ENCODE assay signal across 22 mouse cellular contexts in the genomic region with DNA sequence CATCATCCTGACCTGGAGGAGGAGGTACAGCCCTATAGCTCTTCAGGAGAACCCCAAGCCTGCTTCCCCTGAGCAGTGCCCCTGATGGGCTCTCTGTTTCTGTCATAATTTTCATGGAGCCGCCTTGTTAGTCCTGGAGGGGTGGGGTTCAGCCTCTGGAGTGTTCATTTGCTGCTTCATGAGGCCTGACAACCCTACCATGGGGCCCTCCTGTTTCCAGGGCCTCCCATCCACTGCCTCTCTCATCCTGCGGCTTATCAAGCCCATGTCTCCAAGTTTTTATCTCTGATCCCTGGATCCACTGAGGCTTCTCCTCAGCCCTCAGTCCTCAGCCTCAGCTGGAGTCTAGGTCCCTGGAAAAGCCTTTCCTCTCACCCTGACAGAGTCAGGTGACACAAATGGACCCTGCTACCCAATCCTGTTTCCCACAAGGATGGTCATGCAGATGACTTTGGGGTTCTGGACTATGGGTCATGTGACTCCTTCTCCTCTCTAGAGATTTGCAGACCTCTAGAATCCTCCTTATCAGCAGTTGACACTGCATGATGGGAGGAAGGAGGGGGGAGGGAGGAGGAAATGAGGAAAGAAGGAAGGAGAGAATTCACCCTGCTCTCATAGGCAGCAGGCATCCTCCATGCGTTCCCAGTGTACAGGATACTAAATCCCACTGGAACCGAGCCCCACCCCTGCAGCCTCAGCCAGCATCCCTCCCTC. TPM values are rescaled to one million over a fixed set of nuclear protein-coding genes. Genes with fewer than 3 reads are reported as not detected.
DNase-seq lines count a peak whose midpoint lies in the region; ATAC-seq and TF ChIP-seq lines count a peak whose summit lies in the region.
"Had no signal": no experiment of that assay in that cellular context is flagged by ENCODE, and none has a peak within 500 bp of the region (broad histone marks: within the 10 kb centered on the region; RNA-seq: fewer than 3 reads in every experiment).

No protein-coding gene starts in this region.

- H3K4me2 ChIP-seq in liver, embryonic 14.5 days (ENCODE audit: low read depth), result peak overlapping the region; percentile 36
- H3K4me2 ChIP-seq in hindbrain, embryonic 16.5 days (ENCODE audit: low read length), result no peak overlapping the region
- H3K4me2 ChIP-seq: hindbrain, embryonic 14.5 days; neural tube, embryonic 12.5 days had no signal

- peaks cover 84% of the 10 kb centered on the region for H3K4me1 ChIP-seq in megakaryocyte, embryonic 14.5 days
- H3K4me1 ChIP-seq in liver, embryonic 14.5 days (replicated peaks; ENCODE audit: control insufficient read depth in 2 of 2, insufficient read depth in 2 of 2, low read length in 1 of 2), result peaks cover 19 to 20% of the 10 kb centered on the region in 2 experiments
- no peaks in the 10 kb centered on the region for H3K4me1 ChIP-seq in hindbrain, embryonic 16.5 days (ENCODE audit: control insufficient read depth, insufficient read depth, low read depth, low read length)
- H3K4me1 ChIP-seq: neural tube, embryonic 12.5 days had no signal

- TF ChIP-seq CTCF in liver, embryonic 14.5 days (IDR thresholded peaks at IDR 0.05; ENCODE audit: low read depth), result no peak

- peaks cover 16% of the 10 kb centered on the region for H3K36me3 ChIP-seq in megakaryocyte, embryonic 14.5 days (replicated peaks; ENCODE audit: low read length)
- no peaks in the 10 kb centered on the region for H3K36me3 ChIP-seq in liver, embryonic 14.5 days (replicated peaks; ENCODE audit: control insufficient read depth, insufficient read depth, low read depth)
- no peaks in the 10 kb centered on the region for H3K36me3 ChIP-seq in hindbrain, embryonic 16.5 days (ENCODE audit: control insufficient read depth, insufficient read depth, low read length)
- H3K36me3 ChIP-seq: embryonic facial prominence, embryonic 10.5 days; midbrain, embryonic 10.5 days; neural tube, embryonic 12.5 days had no signal

- no peaks in the 10 kb centered on the region for H3K27me3 ChIP-seq in megakaryocyte, embryonic 14.5 days (replicated peaks)
- H3K27me3 ChIP-seq in liver, embryonic 14.5 days (ENCODE audit: control insufficient read depth, insufficient read depth, low read length), result no peaks in the 10 kb centered on the region
- H3K27me3 ChIP-seq in hindbrain, embryonic 16.5 days (replicated peaks; ENCODE audit: control insufficient read depth, insufficient read depth, low read length), result no peaks in the 10 kb centered on the region

- peak overlapping the region; percentile 42 for H3K9ac ChIP-seq in liver, embryonic 14.5 days (replicated peaks)
- H3K9ac ChIP-seq in hindbrain, embryonic 16.5 days (ENCODE audit: low read depth, low read length), result no peak overlapping the region
- H3K9ac ChIP-seq: hindbrain, embryonic 14.5 days; neural tube, embryonic 12.5 days had no signal

- peak; percentile 72 for TF ChIP-seq EP300 in liver, embryonic 14.5 days (IDR thresholded peaks at IDR 0.05; ENCODE audit: low read depth)

- peak overlapping the region; percentile 62 for H3K4me3 ChIP-seq in megakaryocyte, embryonic 14.5 days (replicated peaks)
- no peak overlapping the region for H3K4me3 ChIP-seq in liver, embryonic 14.5 days (ENCODE audit: insufficient read depth in 1 of 2, low read depth in 2 of 2, low read length in 2 of 2)
- H3K4me3 ChIP-seq in hindbrain, embryonic 16.5 days (ENCODE audit: low read length), result no peak overlapping the region
- H3K4me3 ChIP-seq: embryonic facial prominence, embryonic 10.5 days; heart, adult 2 months; midbrain, embryonic 10.5 days; neural tube, embryonic 12.5 days had no signal

- ATAC-seq in megakaryocyte, adult 5-6 weeks (ENCODE audit: poor library complexity, severe bottlenecking), result no peak
- peak; percentile 85 for ATAC-seq in liver, embryonic 14.5 days (ENCODE audit: insufficient read depth)
- no peak for ATAC-seq in hindbrain, embryonic 16.5 days
- ATAC-seq: forebrain, embryonic 14.5 days had no signal

- WGBS in liver, embryonic 14.5 days (ENCODE audit: insufficient replicate concordance), result 18% methylated on average over 4 of the region's 4 CpGs
- 53% methylated on average over 4 of the region's 4 CpGs for WGBS in hindbrain, embryonic 16.5 days

- peak; percentile 21 for DNase-seq in c-Kit-positive CD71-positive TER-119-negative erythroid progenitor cells, embryonic 14.5 days (ENCODE audit: low read depth)
- peak; percentile 34 to 66 (median 36) for DNase-seq in liver, embryonic 14.5 days (ENCODE audit: low read depth in 3 of 3, low spot score in 3 of 3)
- DNase-seq in right cerebral cortex, postnatal 10 days (ENCODE audit: low spot score in 2 of 2), result no peak
- DNase-seq in neural tube, embryonic 10.5 days (ENCODE audit: extremely low spot score, low spot score), result no peak
- DNase-seq: adrenal gland, postnatal 14 days; cerebellum, adult 18-20 months; cerebellum, postnatal 36 days; gastrocnemius, postnatal 25 days; heart, adult 2 months; heart, postnatal 36 days; kidney, adult 18-20 months; kidney, postnatal 14 days; lung, adult 2 months had no signal

- peak overlapping the region; percentile 68 for H3K27ac ChIP-seq in liver, embryonic 14.5 days
- no peak overlapping the region for H3K27ac ChIP-seq in hindbrain, embryonic 16.5 days (ENCODE audit: low read depth, low read length)
- H3K27ac ChIP-seq: embryonic facial prominence, embryonic 10.5 days; heart, adult 2 months; hindbrain, embryonic 14.5 days; midbrain, embryonic 10.5 days; neural tube, embryonic 12.5 days had no signal

- H3K9me3 ChIP-seq in megakaryocyte, embryonic 14.5 days, result peaks cover 11% of the 10 kb centered on the region
- H3K9me3 ChIP-seq in liver, embryonic 14.5 days (ENCODE audit: control insufficient read depth, low read length), result no peaks in the 10 kb centered on the region
- H3K9me3 ChIP-seq in hindbrain, embryonic 16.5 days (ENCODE audit: control insufficient read depth, low read length), result no peaks in the 10 kb centered on the region
- H3K9me3 ChIP-seq: embryonic facial prominence, embryonic 10.5 days; midbrain, embryonic 10.5 days; neural tube, embryonic 12.5 days had no signal

RNA-seq across cellular contexts. Expression of a gene that starts 59.3 kb away (rescaled TPM):
- polyA plus RNA-seq in megakaryocyte, embryonic 14.5 days (2012; ENCODE audit: insufficient read depth, low replicate concordance), result 128 and 414 TPM in 2 replicates
- 18.1 and 20.8 TPM in 2 replicates for total RNA-seq in megakaryocyte, adult 5-6 weeks (2015)
- 4.3 and 6.5 TPM in 2 replicates for total RNA-seq in megakaryocyte, adult 5-6 weeks (2017)
- polyA plus RNA-seq in liver, embryonic 14.5 days (2012; rRNA removed), result 1.2 and 1.3 TPM in 2 replicates
- polyA plus RNA-seq in liver, embryonic 14.5 days (2014; fragmentation: Nextera tagmentation; extraction: Ambion mirVana), result 0.99 and 1.00 TPM in 2 replicates
- polyA plus RNA-seq in hindbrain, embryonic 16.5 days (2015; fragmentation: Nextera tagmentation; extraction: Ambion mirVana), result 0.11 TPM in 1 of 2 replicates, not detected in the other
- total RNA-seq: layer of hippocampus, postnatal 10 days had no signal
- polyA plus RNA-seq: forebrain, embryonic 14.5 days; hindbrain, embryonic 14.5 days had no signal

Comparison
In these comparisons a context has a peak if more than half of its experiments do, and no peak if none do; other contexts are left out.
1. DNase-seq: peak in c-Kit-positive CD71-positive TER-119-negative erythroid progenitor cells, embryonic 14.5 days (single experiment) and liver, embryonic 14.5 days (3 of 3); none in right cerebral cortex, postnatal 10 days (0 of 2) and neural tube, embryonic 10.5 days (single experiment).
2. RNA of a gene that starts 59.3 kb away (polyA plus RNA-seq): 128 to 414 TPM in megakaryocyte, embryonic 14.5 days; 0.99 to 1.3 TPM in liver, embryonic 14.5 days and 0.11 TPM in hindbrain, embryonic 16.5 days; every median in the first group is over 10 times any median in the second.